Mouse (Mus musculus) liver, adult 2 months (tissue): Measurements from ENCODE around the gene Lmbrd2. TPM values are rescaled to one million over a fixed set of nuclear protein-coding genes. Genes with fewer than 3 reads are reported as not detected.
"Not testable (repeated sequence)": the region's sequence is repeated elsewhere in the genome, so short reads cannot be mapped to it uniquely, and the experiment has no call there.

ENCODE experiments used
- DNase-seq: peaks from one replicate; pipeline ENCODE4 v3.0.0-alpha.2; 2011; ENCODE audit warnings: low read depth, low spot score; ENCODE audit errors: extremely low read depth
- H3K27ac ChIP-seq: fragments of 200-500 bp; replicated peaks from 2 replicates; pipeline ENCODE4 v1.5.1; 2012; ENCODE audit warnings: low read depth, mild to moderate bottlenecking, control low read depth, inconsistent platforms, low read length; ENCODE audit not compliant: insufficient read depth
- H3K27me3 ChIP-seq: fragments of 200-500 bp; 2 replicates; pipeline ENCODE4 v1.6.1; 2012; ENCODE audit warnings: mild to moderate bottlenecking, moderate library complexity, low read length, inconsistent platforms; ENCODE audit not compliant: control insufficient read depth, insufficient read depth
- H3K36me3 ChIP-seq: fragments of 200-500 bp; 2 replicates; pipeline ENCODE4 v1.6.1; 2012; ENCODE audit warnings: low read length, inconsistent platforms; ENCODE audit not compliant: control insufficient read depth, insufficient read depth
- H3K4me1 ChIP-seq: fragments of 200-500 bp; 2 replicates; pipeline ENCODE4 v1.6.1; 2011; ENCODE audit warnings: low read length; ENCODE audit not compliant: control insufficient read depth, insufficient read depth
- H3K4me3 ChIP-seq: fragments of 200-500 bp; 2 replicates; pipeline ENCODE4 v1.5.1; 2011; ENCODE audit warnings: low read depth, mild to moderate bottlenecking, control low read depth, low read length, moderate library complexity; ENCODE audit not compliant: insufficient read depth
- H3K79me2 ChIP-seq: fragments of 200-500 bp; 2 replicates; pipeline ENCODE4 v1.6.1; 2012; ENCODE audit warnings: inconsistent platforms, mild to moderate bottlenecking, low read length, moderate library complexity; ENCODE audit not compliant: control insufficient read depth, insufficient read depth
- H3K9ac ChIP-seq: fragments of 200-500 bp; 2 replicates; pipeline ENCODE4 v1.6.1; 2012; ENCODE audit warnings: low read depth, mild to moderate bottlenecking, control low read depth, inconsistent platforms, low read length
- CTCF ChIP-seq: fragments of 200-500 bp; IDR thresholded peaks from 2 replicates; pipeline ENCODE4 v1.5.1; 2011; ENCODE audit warnings: low read depth, low read length, control low read depth
- POLR2A ChIP-seq: fragments of 200-500 bp; IDR thresholded peaks from 2 replicates; pipeline ENCODE4 v1.6.1; 2011; ENCODE audit warnings: low read length, control low read depth; ENCODE audit not compliant: insufficient read depth; ENCODE audit errors: extremely low read depth
- WGBS: fragments of 180-500 bp; shearing (Covaris S2); methylation state at CpG from one replicate; pipeline ENCODE4 v1.1.7; 2018; 5-methylcytosine and 5-hydroxymethylcytosine counted together
- polyA plus RNA-seq: library from polyadenylated mRNA; depleted of rRNA; stranded (reverse); fragments of >200 nt; gene quantifications from 2 replicates; pipeline ENCODE4 v1.2.3, GENCODE M21; 2012; rRNA removed
- total RNA-seq: library from RNA; depleted of rRNA; stranded (reverse); fragments of >200 nt; gene quantifications from 2 replicates; pipeline ENCODE4 v1.2.3, GENCODE M21; 2014; rRNA removed

The Lmbrd2 gene
- total and polyA plus RNA-seq, 2 experiments: 17.0 to 38.4 TPM

DNA sequence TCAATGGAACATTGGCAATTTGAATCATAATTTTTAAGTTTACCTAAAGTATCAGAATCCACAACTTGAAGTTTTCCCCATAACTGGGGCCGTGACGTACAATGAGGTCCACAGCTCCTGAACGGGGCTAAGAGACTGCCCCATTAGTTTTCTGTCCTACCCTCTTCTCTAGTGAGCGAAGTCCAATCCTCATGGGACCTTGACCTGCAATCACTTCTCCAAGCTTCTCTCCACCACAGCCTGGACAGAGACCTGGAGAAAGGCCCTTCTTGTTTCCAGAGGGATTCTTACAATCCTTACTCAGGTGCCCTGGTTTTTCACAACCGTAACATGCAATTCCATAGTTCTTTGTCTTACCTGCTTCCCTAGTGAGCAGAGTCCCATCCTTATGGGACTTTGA, 76.1 kb downstream of the Lmbrd2 start:
- H3K27me3 ChIP-seq: no peaks in the 10 kb centered on the region
- H3K36me3 ChIP-seq: no peaks in the 10 kb centered on the region
- H3K9ac ChIP-seq: no peak overlapping the region
- 89% methylated on average over 5 of the region's 5 CpGs for WGBS
- no peak overlapping the region for H3K4me3 ChIP-seq
- DNase-seq: peak; percentile 48
- TF ChIP-seq CTCF (no peak), POLR2A (no peak)
- H3K79me2 ChIP-seq: no peaks in the 10 kb centered on the region
- H3K27ac ChIP-seq: no peak overlapping the region
- no peaks in the 10 kb centered on the region for H3K4me1 ChIP-seq

DNA sequence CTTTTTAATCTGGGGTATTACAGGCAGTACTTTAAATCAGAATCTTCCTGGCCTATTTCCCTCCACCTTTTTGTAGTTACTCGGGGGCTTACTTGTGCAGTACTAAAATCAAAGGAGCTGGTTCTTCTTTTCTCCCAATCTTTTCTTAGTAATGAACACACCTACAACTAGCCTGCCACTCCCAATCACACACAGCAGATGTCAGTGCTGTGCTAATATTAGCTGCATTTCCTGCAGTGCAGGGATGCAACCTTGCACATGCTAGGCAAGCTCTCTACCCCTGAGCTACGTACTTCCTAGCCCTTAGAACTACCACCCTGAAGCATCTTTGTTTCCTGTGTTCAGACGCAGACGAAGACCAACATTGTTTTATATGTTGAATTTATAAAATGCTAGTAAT, 90.6 kb downstream of the Lmbrd2 start:
- not testable (repeated sequence) for H3K27me3 ChIP-seq, H3K4me1 ChIP-seq, H3K4me3 ChIP-seq, H3K79me2 ChIP-seq, H3K27ac ChIP-seq, H3K36me3 ChIP-seq, H3K9ac ChIP-seq
- WGBS: 79% methylated on average over 4 of the region's 4 CpGs
- peak; percentile 39 for DNase-seq

DNA sequence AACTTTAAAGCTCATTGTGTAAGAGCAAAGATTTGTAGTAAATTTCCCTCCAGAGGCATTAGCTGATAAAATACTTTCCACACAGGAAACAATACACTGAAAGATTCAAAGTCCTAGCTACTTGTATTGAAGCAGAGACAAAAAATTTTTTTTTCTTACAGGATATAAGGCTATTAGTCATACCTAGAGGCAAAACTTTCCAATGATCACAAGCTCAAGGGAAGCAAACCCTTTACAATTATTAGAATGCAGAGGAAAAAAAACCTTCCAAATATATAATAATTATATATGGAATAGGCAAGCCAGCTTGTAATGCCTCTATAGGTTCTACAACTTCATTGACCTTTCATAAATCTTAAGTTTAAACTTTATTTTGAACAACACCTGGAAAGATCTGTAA, 106.0 kb downstream of the Lmbrd2 start:
- Histone ChIP-seq H3K27me3 (no peaks in the 10 kb centered on the region), H3K4me3 (no peak overlapping the region), H3K27ac (no peak overlapping the region), H3K9ac (no peak overlapping the region), H3K4me1 (no peaks in the 10 kb centered on the region), H3K36me3 (no peaks in the 10 kb centered on the region), H3K79me2 (no peaks in the 10 kb centered on the region)
- DNase-seq: no peak
- no peak for TF ChIP-seq POLR2A
- TF ChIP-seq CTCF: no peak

Other genes with a start within 250 kb of the Lmbrd2 start
- 1.8 and 3.5 TPM in 2 replicates for gene Ranbp3l, start 172.6 kb upstream of the Lmbrd2 start, total RNA-seq
- gene Ranbp3l, start 172.6 kb upstream of the Lmbrd2 start, polyA plus RNA-seq: 0.32 and 0.55 TPM in 2 replicates
- 162 and 163 TPM in 2 replicates for gene Nadk2, start 69.3 kb upstream of the Lmbrd2 start, total RNA-seq
- 71.8 and 91.9 TPM in 2 replicates for gene Nadk2, start 69.3 kb upstream of the Lmbrd2 start, polyA plus RNA-seq
- gene Skp2, start 14.9 kb downstream of the Lmbrd2 start, total RNA-seq: 1.6 and 1.7 TPM in 2 replicates
- gene Skp2, start 14.9 kb downstream of the Lmbrd2 start, polyA plus RNA-seq: 0.29 and 0.62 TPM in 2 replicates
- 95.4 and 118 TPM in 2 replicates for gene Ugt3a1, start 136.3 kb downstream of the Lmbrd2 start, total RNA-seq
- gene Ugt3a1, start 136.3 kb downstream of the Lmbrd2 start, polyA plus RNA-seq: 50.9 and 100 TPM in 2 replicates
- 340 and 468 TPM in 2 replicates for gene Ugt3a2, start 195.0 kb downstream of the Lmbrd2 start, total RNA-seq
- gene Ugt3a2, start 195.0 kb downstream of the Lmbrd2 start, polyA plus RNA-seq: 218 and 268 TPM in 2 replicates